Mouse (Mus musculus) kidney, postnatal 0 days (tissue): ENCODE data around the gene Enah. TPM values are rescaled to one million over a fixed set of nuclear protein-coding genes. Genes with fewer than 3 reads are reported as not detected.

Source experiments
- ATAC-seq: fragments of 200-750 bp; cut with Nextera tagmentation; replicated peaks from 2 replicates; pipeline ENCODE4 v1.8.0; 2017; ENCODE audit warnings: low read depth, moderate number of reproducible peaks, moderate TSS enrichment, moderate library complexity; ENCODE audit not compliant: low FRiP score
- DNase-seq: peaks from one replicate; pipeline ENCODE4 v3.0.0-alpha.2; 2016; ENCODE audit warnings: low spot score
- H3K27ac ChIP-seq: fragments of 300-500 bp; sonication (generic); 2 replicates; pipeline ENCODE4 v1.5.1; 2014; ENCODE audit warnings: mild to moderate bottlenecking
- H3K27me3 ChIP-seq: fragments of 300-500 bp; sonication (generic); 2 replicates; pipeline ENCODE4 v1.6.1; 2014; ENCODE audit warnings: low read length, mixed read lengths; ENCODE audit not compliant: insufficient read depth
- H3K36me3 ChIP-seq: fragments of 300-500 bp; sonication (generic); 2 replicates; pipeline ENCODE4 v1.6.1; 2014; ENCODE audit warnings: low read length, mixed read lengths; ENCODE audit not compliant: insufficient read depth
- H3K4me1 ChIP-seq: fragments of 300-500 bp; sonication (generic); replicated peaks from 2 replicates; pipeline ENCODE4 v1.6.1; 2014; ENCODE audit warnings: antibody characterized with exemption, low read length, mixed read lengths; ENCODE audit not compliant: insufficient read depth
- H3K4me2 ChIP-seq: fragments of 300-500 bp; sonication (generic); 2 replicates; pipeline ENCODE4 v1.6.1; 2014; ENCODE audit warnings: mild to moderate bottlenecking, low read length, moderate library complexity, mixed read lengths
- H3K4me3 ChIP-seq: fragments of 300-500 bp; sonication (generic); replicated peaks from 2 replicates; pipeline ENCODE4 v1.5.1; 2014; ENCODE audit warnings: low read depth, low read length
- H3K9ac ChIP-seq: fragments of 300-500 bp; sonication (generic); 2 replicates; pipeline ENCODE4 v1.6.1; 2014; ENCODE audit warnings: low read depth, low read length
- H3K9me3 ChIP-seq: fragments of 300-500 bp; sonication (generic); replicated peaks from 2 replicates; pipeline ENCODE4 v1.6.1; 2016; ENCODE audit warnings: low read length, inconsistent platforms, mixed read lengths
- CTCF ChIP-seq: IDR thresholded peaks from 2 replicates; pipeline ENCODE4 v1.5.1; 2016; ENCODE audit warnings: antibody characterized with exemption, low read depth, mild to moderate bottlenecking, moderate library complexity
- WGBS: fragments of 180-500 bp; shearing (Covaris S2); extraction: QIAGEN DNeasy Blood & Tissue Kit; methylation state at CpG from one replicate; pipeline ENCODE4 v1.1.7; 2014; 5-methylcytosine and 5-hydroxymethylcytosine counted together
- polyA plus RNA-seq: library from polyadenylated mRNA; unstranded; fragments of >200 nt; fragmentation: Nextera tagmentation; extraction: Ambion mirVana; gene quantifications from 2 replicates; pipeline ENCODE4 v1.2.1, GENCODE M21; 2015

Gene Enah
- polyA plus RNA-seq, 1 experiment from 2014 or later, result 9.6 TPM

- WGBS, result 4% methylated on average over 15 of the region's 21 CpGs
- Histone ChIP-seq H3K4me1 (0 out of 2 replicates have a peak, but pooled peaks cover 4% of the 10 kb centered on the region), H3K27ac (peak overlapping the region; percentile 66; the same call in 1 of the 2 replicates), H3K4me3 (peak overlapping the region; percentile 24), H3K36me3 (no peaks in the 10 kb centered on the region), H3K9ac (0 out of 2 replicates have a peak overlapping the region, but pooled peaks have one; percentile 37), H3K9me3 (no peaks in the 10 kb centered on the region), H3K27me3 (no peaks in the 10 kb centered on the region), H3K4me2 (peak overlapping the region; percentile 51)
- peak; percentile 46; the same call in 1 of the 2 replicates for ATAC-seq
- DNase-seq, result peak; percentile 45
- no peak for TF ChIP-seq CTCF
Observed at GRCm38 (mm10) chr1:181853081-181853736, 166.6 kb downstream of the Enah start.

GRCm38 (mm10) chr1:181852466-181852865 lies 167.3 kb downstream of the Enah start:
- 0 out of 2 replicates have a peak, but pooled peaks cover 4% of the 10 kb centered on the region for H3K4me1 ChIP-seq
- peak overlapping the region; percentile 51 for H3K4me2 ChIP-seq
- H3K27me3 ChIP-seq, result no peaks in the 10 kb centered on the region
- 37% methylated on average over 13 of the region's 13 CpGs for WGBS
- H3K36me3 ChIP-seq, result no peaks in the 10 kb centered on the region
- H3K27ac ChIP-seq, result peak overlapping the region; percentile 66; the same call in 1 of the 2 replicates
- no peak for TF ChIP-seq CTCF
- no peak overlapping the region for H3K9ac ChIP-seq
- ATAC-seq, result no peak
- H3K4me3 ChIP-seq, result peak overlapping the region; percentile 24; the same call in 1 of the 2 replicates
- DNase-seq, result peak; percentile 49
- no peaks in the 10 kb centered on the region for H3K9me3 ChIP-seq

- Histone ChIP-seq H3K4me1 (0 out of 2 replicates have a peak, but pooled peaks cover 4% of the 10 kb centered on the region), H3K27me3 (no peaks in the 10 kb centered on the region), H3K36me3 (no peaks in the 10 kb centered on the region), H3K4me2 (no peak overlapping the region), H3K9me3 (no peaks in the 10 kb centered on the region), H3K9ac (no peak overlapping the region), H3K27ac (no peak overlapping the region), H3K4me3 (no peak overlapping the region)
- no peak for TF ChIP-seq CTCF
- WGBS, result 85% methylated on average over 12 of the region's 12 CpGs
- no peak for DNase-seq
- ATAC-seq, result no peak
Observed at GRCm38 (mm10) chr1:181851521-181852310, 168.1 kb downstream of the Enah start.

- no peak overlapping the region for H3K4me3 ChIP-seq
- DNase-seq (no peak), ATAC-seq (no peak)
- 84% methylated on average over 4 of the region's 4 CpGs for WGBS
- H3K27ac ChIP-seq, result no peak overlapping the region
- H3K4me1 ChIP-seq, result 0 out of 2 replicates have a peak, but pooled peaks cover 4% of the 10 kb centered on the region
- no peaks in the 10 kb centered on the region for H3K36me3 ChIP-seq
- H3K9me3 ChIP-seq, result no peaks in the 10 kb centered on the region
- no peak for TF ChIP-seq CTCF
- H3K4me2 ChIP-seq, result no peak overlapping the region
- no peak overlapping the region for H3K9ac ChIP-seq
- no peaks in the 10 kb centered on the region for H3K27me3 ChIP-seq
Observed at GRCm38 (mm10) chr1:181850441-181850840, 169.3 kb downstream of the Enah start.

GRCm38 (mm10) chr1:181848210-181848609 lies 171.6 kb downstream of the Enah start:
- H3K9ac ChIP-seq, result no peak overlapping the region
- no peaks in the 10 kb centered on the region for H3K36me3 ChIP-seq
- H3K27ac ChIP-seq, result no peak overlapping the region
- no peak for TF ChIP-seq CTCF
- no peak for DNase-seq
- 0 out of 2 replicates have a peak, but pooled peaks cover 2% of the 10 kb centered on the region for H3K4me1 ChIP-seq
- WGBS, result 82% methylated on average over 1 of the region's 1 CpGs
- no peak overlapping the region for H3K4me3 ChIP-seq
- no peaks in the 10 kb centered on the region for H3K9me3 ChIP-seq
- no peak for ATAC-seq
- no peaks in the 10 kb centered on the region for H3K27me3 ChIP-seq
- H3K4me2 ChIP-seq, result no peak overlapping the region

- Histone ChIP-seq H3K27ac (no peak overlapping the region), H3K9me3 (no peaks in the 10 kb centered on the region), H3K4me1 (no peaks in the 10 kb centered on the region), H3K36me3 (no peaks in the 10 kb centered on the region), H3K4me3 (no peak overlapping the region), H3K27me3 (no peaks in the 10 kb centered on the region), H3K9ac (no peak overlapping the region), H3K4me2 (no peak overlapping the region)
- no peak for TF ChIP-seq CTCF
- DNase-seq, result no peak
- 63% methylated on average over 3 of the region's 3 CpGs for WGBS
- no peak for ATAC-seq
Observed at GRCm38 (mm10) chr1:181847396-181847795, 172.4 kb downstream of the Enah start.

Other genes with a start within 250 kb of the Enah start
- 55.2 and 64.9 TPM in 2 replicates for gene Lbr, start 176.9 kb downstream of the Enah start, polyA plus RNA-seq
- gene Srp9, start 104.7 kb upstream of the Enah start, polyA plus RNA-seq, result 206 and 225 TPM in 2 replicates
- not detected in 2 replicates for gene Vmn1r1, start 144.5 kb upstream of the Enah start, polyA plus RNA-seq